Mouse (Mus musculus) layer of hippocampus, postnatal 14 days (tissue): ENCODE data around the gene Zkscan16. TPM values are rescaled to one million over a fixed set of nuclear protein-coding genes. Genes with fewer than 3 reads are reported as not detected.
A peak's percentile ranks its signal among the peaks of the same experiment; 100 is the strongest.

Experiments used
- DNase-seq, 2 experiments: peaks; one replicate each; pipeline ENCODE4 v3.0.0; 2021 to 2022; ENCODE audit warnings: low spot score in 2 of 2, mixed read lengths in 1 of 2
- long read RNA-seq, 2 experiments: library from polyadenylated mRNA; stranded (forward); transcript quantifications; one replicate each; pipeline ENCODE4 v2.0.0; 2021
- total RNA-seq, 2 experiments: library from RNA; stranded (reverse); gene quantifications; 2 replicates each; pipeline ENCODE4 v1.2.3; 2021

The Zkscan16 gene
- 10 to 100 TPM; 30.5 to 33.1 TPM for total RNA-seq
- long read RNA-seq, experiment 1, partial matches to known transcripts, result 1 of 1 reads
- long read RNA-seq, experiment 1, other reads (novel, unspliced or antisense), result 0 of 1 reads
- long read RNA-seq, experiment 2, result 0 reads

DNA sequence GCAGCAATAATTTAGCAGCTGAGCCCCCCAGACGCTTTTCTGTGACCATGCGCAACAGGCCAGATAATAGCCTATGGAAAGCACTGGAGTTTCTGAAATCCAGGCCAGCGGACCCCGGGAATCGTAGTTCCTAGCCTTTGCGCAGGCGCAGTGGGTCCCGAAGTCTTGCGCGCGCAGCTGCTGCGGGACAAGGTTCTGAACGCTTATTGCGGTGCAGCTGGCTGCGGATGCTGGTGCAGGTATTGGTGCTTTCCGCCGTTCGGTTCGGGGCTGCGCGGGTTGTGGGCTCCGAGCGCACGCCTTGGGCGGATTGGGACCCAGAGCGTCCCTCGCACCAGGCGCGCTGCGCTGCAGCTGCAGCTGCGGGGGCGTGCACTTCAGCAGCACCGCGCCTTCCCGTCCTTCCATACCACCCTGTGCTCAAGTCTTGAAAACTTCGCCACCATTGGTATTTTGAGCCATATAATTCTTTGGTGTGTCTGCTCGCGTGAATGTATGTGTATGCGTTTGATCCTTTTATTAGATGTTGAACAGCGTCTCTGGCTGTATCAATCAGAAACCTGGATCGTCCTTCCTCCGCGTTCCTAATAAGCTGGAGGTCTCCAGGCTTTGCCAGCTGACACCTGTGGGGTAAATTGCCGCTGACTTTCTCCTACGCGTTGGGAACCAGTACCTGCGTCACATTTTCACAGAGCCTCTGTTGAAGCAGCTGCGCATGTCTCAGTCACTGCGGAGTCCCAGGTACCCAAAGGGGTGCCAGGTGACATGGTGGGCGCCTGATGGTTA lies at the start of gene Zkscan16:
Gene Zkscan16, plus strand, starts transcription at position 209 of the 786 bp plus-strand sequence.
- DNase-seq, result peak; percentile 92 to 95

- no peak for DNase-seq
These were observed 49.0 kb upstream of the Zkscan16 start for GRCm38 (mm10) chr4:58894399-58894798.

DNA sequence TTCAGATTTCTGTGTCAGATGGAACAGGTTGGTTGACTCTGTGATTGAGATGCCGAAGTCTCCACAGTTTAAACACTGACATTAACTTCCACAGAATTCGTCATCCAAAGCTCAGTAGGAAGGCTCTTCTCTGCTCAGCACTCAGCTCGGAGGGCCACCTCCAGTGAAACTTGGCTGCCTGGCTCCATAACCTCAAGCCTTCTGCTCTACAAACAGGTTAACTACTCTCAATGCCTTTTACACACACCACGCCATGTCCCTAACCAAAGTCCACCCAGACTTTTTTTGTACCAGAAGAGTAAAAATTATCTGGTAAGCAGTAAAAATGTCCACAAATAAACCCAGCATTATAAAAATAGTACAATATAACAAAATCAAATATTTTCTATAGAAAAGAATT lies 46.0 kb upstream of the Zkscan16 start:
- no peak for DNase-seq

DNA sequence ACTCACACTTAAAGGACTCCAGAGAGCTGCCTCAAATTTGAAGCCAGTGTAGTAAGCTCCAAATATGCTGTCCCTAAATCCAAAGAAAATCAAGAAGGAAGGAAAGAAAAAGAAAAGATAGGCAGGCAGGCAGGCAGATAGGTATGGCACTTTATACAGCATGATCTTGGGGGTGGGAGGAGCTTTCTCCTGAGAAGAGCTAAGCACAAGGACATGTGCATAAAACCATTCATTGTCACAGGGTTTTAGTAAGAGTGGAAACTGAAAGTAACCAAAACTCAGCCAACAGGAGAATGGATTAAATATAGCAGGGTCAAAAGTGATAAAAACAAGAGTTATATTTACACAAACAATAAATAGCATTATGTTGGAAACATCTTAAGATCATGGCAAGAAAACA lies 45.1 kb upstream of the Zkscan16 start:
- no peak for DNase-seq

- DNase-seq, result no peak
These were observed 36.0 kb upstream of the Zkscan16 start for GRCm38 (mm10) chr4:58907453-58907852.

- no peak for DNase-seq
These were observed 33.0 kb upstream of the Zkscan16 start for GRCm38 (mm10) chr4:58910175-58911068.

GRCm38 (mm10) chr4:58911069-58911830 lies 32.2 kb upstream of the Zkscan16 start:
- peak; percentile 71 to 72 for DNase-seq

- DNase-seq, result peak; percentile 52 to 67
These were observed 31.4 kb upstream of the Zkscan16 start for GRCm38 (mm10) chr4:58911831-58912628.

DNA sequence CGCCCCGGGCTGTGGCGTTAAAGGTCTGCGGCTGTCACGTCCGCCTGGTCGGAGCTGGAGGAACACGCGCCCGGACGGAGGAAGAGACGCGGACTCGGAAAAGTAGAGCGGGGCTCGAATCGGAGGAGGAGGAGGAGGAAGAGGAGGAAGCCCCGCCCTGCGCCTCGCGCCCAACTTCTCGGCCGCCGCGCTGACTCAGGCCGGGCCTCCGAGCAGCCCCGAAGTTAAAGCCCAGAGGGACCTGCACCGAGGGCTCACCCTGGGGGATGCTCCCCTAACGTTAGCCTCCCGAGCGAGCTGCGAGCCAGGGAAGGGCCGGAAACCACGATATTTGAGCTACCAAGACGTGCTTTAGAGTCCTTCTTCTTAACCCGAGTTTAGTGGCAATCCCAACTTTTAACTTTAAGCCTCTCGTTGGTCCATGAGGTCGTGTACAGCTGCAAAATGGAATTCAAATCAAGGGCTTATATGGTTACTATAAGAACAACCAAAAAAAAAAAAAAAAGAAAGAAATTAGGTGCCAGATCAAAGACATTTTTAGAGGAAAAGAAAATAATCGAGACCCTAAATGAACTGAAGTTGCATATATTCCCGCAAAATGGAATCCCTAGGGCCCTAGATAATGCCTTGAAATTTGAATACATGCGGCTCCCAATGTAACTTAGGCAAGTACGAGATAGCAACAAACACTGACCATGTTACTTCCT lies 30.6 kb upstream of the Zkscan16 start, which contains the start of gene Ecpas:
Gene Ecpas, minus strand, starts transcription at position 121 of the 707 bp plus-strand sequence.
- DNase-seq, result peak in 1 of 2 experiments; percentile 72

GRCm38 (mm10) chr4:58913336-58914026 lies 29.9 kb upstream of the Zkscan16 start:
- no peak for DNase-seq

GRCm38 (mm10) chr4:58915081-58915826 lies 28.2 kb upstream of the Zkscan16 start:
- no peak for DNase-seq

- DNase-seq, result no peak
These were observed 19.5 kb upstream of the Zkscan16 start for GRCm38 (mm10) chr4:58923933-58924332.

DNA sequence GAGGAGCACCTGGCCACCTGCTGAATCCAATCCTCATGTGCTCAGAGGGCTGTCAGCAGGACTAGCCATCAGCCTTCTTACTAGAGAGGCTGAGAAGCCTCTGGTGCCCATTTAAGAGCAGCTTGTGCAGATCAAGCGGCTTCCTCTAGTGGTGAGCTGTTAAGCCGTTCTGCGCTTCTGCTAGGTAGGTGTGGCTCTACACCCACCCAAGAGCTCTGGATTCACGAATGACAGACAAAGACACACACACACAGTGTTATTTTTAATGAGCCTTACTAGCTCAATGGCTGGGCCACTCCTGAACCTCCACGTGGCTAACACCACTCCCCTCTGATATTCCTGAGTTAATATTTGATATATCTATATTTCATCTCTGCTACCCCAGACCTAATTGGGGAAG lies 17.8 kb upstream of the Zkscan16 start:
- no peak for DNase-seq

DNA sequence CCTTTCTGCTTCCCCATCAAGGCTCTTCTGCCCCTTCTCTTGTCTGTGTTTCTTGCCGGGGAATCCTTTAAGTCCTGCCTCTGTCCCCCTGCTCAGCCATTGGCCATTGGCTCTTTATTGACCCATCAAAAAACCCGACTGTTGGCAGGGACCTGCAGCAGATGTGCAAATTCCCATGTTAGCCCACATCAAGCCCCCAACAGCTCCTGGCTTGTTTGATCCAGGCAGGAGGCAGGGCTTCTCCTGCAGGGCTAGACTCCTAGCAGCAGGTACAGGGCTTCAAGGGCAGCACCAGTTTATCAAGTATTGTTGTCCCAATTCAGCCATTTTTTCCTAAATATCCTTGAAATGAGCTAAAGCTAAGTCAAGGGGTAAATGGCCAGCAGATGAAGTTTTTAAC lies 17.3 kb upstream of the Zkscan16 start:
- DNase-seq, result no peak

DNA sequence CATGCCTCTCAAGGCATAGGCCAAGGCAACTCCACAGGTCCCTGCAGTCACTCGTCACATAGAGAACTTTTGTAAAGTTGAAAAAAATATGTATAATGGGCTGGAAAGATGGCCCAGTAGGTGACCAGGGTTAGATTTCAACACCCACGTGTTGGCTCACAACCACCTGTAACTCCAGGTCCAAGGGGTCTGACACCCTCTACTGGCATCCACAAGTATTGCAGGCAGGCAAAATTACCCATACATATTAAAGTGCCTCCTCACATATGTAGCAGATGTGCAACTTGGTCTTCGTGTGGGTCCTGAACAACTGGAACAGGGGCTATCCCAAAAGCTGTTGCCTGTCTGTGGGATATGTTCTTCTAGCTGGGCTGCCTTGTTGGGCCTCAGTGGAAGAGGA lies 15.8 kb upstream of the Zkscan16 start:
- DNase-seq, result no peak

- no peak for DNase-seq
These were observed 10.9 kb upstream of the Zkscan16 start for GRCm38 (mm10) chr4:58932541-58932940.

- no peak for DNase-seq
These were observed 9.1 kb upstream of the Zkscan16 start for GRCm38 (mm10) chr4:58934308-58934707.
